In genomic region chrX:19237738-19238261, GRCm38 (mm10) we compare ENCODE assay signal across 8 mouse cellular contexts.
DNase-seq lines count a peak whose midpoint lies in the region; ATAC-seq and TF ChIP-seq lines count a peak whose summit lies in the region.

No protein-coding gene starts in this region.

- ATAC-seq in hindbrain, embryonic 14.5 days (ENCODE audit: low FRiP score) = peak; percentile 89

- WGBS in cerebellum, adult 2 months = 2% methylated on average over 11 of the region's 26 CpGs
- 9% methylated on average over 23 of the region's 26 CpGs for WGBS in hindbrain, embryonic 14.5 days

- no peak for TF ChIP-seq CTCF in cerebellum, adult 2 months (IDR thresholded peaks at IDR 0.05; ENCODE audit: borderline replicate concordance, insufficient read depth, low read depth, low read length)

- H3K4me3 ChIP-seq in cerebellum, adult 2 months (replicated peaks; ENCODE audit: insufficient read depth, low read depth, low read length) = peak overlapping the region; percentile 76
- peak overlapping the region; percentile 43 for H3K4me3 ChIP-seq in hindbrain, embryonic 14.5 days (replicated peaks; ENCODE audit: low read length)

- no peaks in the 10 kb centered on the region for H3K4me1 ChIP-seq in cerebellum, adult 2 months (ENCODE audit: control insufficient read depth, insufficient read depth, low read length)
- H3K4me1 ChIP-seq in hindbrain, embryonic 14.5 days (replicated peaks; ENCODE audit: control insufficient read depth, insufficient read depth, low read length) = no peaks in the 10 kb centered on the region

- peak; percentile 64 for DNase-seq in Muller cell, postnatal 12 days (ENCODE audit: inconsistent ontology term)
- peak; percentile 69 to 73 for DNase-seq in cerebellum, adult 2 months
- DNase-seq in forelimb bud, embryonic 11.5 days (ENCODE audit: low read depth, low spot score) = peak; percentile 5
- DNase-seq in hindbrain, embryonic 14.5 days (ENCODE audit: low spot score) = no peak
- DNase-seq in layer of hippocampus, postnatal 36 days = peak; percentile 39 to 44
- peak; percentile 50 for DNase-seq in lung, postnatal 36 days
- DNase-seq in retina, embryonic 14.5 days (ENCODE audit: low spot score) = peak; percentile 43
- DNase-seq in thymus, postnatal 4 days = peak; percentile 48

- H3K36me3 ChIP-seq in hindbrain, embryonic 14.5 days (replicated peaks; ENCODE audit: control insufficient read depth, insufficient read depth) = no peaks in the 10 kb centered on the region

- peak overlapping the region; percentile 68 for H3K27ac ChIP-seq in cerebellum, adult 2 months (ENCODE audit: insufficient read depth, low read length)
- no peak overlapping the region for H3K27ac ChIP-seq in hindbrain, embryonic 14.5 days

- peak; percentile 30; the same call in 1 of the 2 replicates for TF ChIP-seq POLR2A in cerebellum, adult 2 months (IDR thresholded peaks at IDR 0.05; ENCODE audit: borderline replicate concordance, insufficient read depth, low read length)

- H3K9ac ChIP-seq in hindbrain, embryonic 14.5 days = peak overlapping the region; percentile 58

- peak overlapping the region; percentile 73 for H3K4me2 ChIP-seq in hindbrain, embryonic 14.5 days (replicated peaks)

- H3K9me3 ChIP-seq in hindbrain, embryonic 14.5 days (ENCODE audit: control insufficient read depth, low read length) = no peaks in the 10 kb centered on the region

- H3K27me3 ChIP-seq in cerebellum, adult 2 months (ENCODE audit: control insufficient read depth, insufficient read depth, low read length) = no peaks in the 10 kb centered on the region
- H3K27me3 ChIP-seq in hindbrain, embryonic 14.5 days (ENCODE audit: control insufficient read depth, insufficient read depth, low read length) = no peaks in the 10 kb centered on the region
